Mouse (Mus musculus) c-Kit-positive CD71-negative TER-119-negative erythroid progenitor cells, embryonic 14.5 days (primary cell): ENCODE measurements at regions not wholly inside any gene's neighbourhood (a gene's known extent, or its start where the extent isn't known, plus 50 kb on each side); places are given as distances from the start of the nearest gene placed in this dataset.

Source experiments
- DNase-seq: peaks from one replicate; pipeline ENCODE4 v3.0.0-alpha.2; 2013; ENCODE audit warnings: low read depth

DNA sequence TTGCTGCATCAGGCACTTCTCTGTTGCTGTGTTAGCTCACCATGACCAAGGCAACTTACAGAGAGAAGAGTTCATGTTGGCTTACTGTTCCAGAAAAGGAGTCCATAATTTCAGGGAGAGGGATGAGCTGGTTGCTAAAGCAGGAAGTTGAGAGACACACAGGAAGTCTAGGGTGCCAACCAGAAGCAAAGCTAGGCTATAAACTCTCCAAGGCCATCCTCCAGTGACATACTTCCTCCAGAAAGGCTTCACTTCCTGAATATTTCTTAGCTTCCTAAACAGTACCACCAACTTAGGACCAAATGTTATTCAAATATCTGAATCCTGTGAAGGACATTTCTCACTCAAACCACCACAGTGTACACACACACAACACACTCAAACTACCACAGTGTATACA, 2010.6 kb downstream of the A830018L16Rik start:
- no peak for DNase-seq

DNA sequence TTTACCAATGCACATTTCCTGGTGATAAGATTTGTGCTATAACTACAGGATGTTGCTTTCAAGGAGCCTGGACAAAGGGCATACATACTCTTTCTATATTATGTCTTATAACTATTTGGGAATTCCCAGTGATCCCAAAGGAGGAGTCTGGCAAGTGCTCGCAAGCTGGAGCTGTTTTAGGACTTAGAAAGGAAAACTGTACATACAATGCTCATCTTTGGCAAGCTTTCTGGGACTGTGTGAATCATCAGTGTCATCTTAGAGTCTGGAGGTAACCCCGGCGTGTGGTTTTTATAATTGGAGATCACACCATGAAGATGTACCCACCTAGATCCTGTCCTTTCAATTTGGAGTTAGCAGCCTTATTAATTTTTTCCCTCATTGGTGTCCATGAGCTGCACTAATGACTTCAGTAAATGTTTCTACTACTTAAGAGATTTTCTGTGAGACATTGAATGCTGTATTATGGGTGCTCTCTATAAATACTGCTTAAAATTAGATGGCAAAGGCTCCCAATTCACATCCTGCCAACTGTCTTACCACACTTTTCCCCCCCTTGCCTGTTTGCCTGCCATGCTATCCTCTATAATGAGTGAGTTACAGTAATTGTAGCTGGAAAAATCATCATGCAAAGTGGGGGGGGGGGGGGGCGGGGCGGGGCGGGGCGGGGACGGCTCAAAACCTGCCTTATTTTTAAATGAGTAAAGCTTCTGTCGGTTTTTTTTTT, 2011.9 kb downstream of the A830018L16Rik start:
- no peak for DNase-seq

DNA sequence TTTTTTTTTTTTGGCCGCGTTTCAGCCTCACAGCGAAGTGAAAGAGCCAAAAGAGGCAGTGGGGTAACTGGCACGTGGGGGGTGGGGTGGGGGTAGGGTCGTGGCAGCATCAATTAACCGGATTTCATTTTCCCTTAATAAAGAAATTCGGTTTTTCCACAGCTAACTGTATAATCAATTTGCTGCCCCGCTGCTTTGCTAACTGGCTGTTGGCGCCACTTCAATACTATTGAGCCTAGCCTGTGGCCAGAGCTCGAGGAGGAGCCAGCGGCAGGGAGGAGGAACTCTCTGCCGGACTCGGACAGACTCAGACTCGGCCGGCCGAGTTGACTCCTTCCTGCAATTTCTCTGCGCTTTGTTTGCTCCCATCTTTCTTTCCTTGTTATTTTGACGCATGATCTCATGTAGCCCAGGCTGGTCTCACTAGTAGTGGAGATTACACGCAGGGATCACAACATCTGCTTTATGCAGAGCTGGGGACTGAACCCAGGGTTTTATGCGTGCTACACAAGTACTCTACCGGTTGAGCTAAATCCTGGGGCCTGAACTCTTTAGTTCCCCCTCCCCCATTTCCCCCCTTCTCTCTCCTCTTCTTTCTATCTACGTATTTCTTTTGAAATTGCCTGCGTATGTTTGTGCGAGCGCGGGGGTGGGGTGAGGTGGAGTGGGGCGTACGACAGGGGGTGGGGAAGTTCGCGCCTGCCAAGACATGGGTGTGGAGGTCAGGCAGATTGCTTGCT, 2012.6 kb downstream of the A830018L16Rik start:
- no peak for DNase-seq

DNA sequence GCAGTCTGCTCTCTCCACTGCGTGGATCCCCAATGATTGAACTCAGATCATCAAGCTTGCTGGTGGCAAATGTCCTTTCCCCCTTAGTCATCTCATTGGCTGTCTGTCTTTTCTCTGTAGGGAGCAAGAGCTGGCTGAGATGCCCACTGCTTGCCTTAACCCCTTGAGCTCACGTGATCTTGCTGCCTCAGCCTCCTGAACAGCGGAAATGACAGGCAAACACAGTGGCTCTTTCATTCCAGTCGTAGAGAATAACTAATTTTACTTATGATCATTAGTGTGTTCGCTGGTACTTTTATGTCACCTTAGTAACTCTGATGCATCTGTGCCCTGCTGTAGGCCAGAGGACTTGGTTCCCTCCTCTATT, 2013.1 kb downstream of the A830018L16Rik start:
- DNase-seq, result no peak

DNA sequence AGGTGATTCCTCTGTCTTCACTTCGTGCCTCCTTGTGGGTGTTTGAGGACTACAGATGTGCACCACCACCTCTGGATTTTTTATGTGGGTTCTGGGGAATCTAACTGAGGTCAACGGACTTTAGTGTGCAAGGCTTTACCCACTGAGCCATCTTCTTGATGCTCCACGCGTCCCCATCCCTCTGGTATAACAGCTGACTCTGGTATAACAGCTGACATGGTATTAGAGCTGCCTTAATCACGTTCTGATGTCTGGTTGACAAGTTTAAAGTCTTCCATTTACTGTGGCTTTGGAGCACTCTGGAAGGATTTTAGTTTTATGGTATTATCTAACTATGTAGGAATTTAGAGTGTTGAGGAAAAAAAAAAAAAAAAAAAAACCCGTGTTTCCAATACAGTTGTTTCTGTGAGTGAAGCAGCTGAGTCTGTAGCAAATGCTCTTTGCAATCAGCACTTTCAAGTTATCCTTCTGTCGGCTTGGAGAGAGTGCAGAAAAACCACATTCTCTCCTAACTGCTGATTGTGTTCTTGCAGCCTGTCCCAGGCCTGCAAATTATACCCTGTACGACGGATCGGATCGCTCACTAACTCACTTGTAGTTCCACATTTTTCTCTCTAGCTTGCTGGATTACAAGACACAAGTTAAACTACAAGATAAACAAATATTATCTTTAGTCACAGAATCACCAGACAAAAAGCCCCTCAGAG, 2013.7 kb downstream of the A830018L16Rik start:
- DNase-seq, result no peak

DNA sequence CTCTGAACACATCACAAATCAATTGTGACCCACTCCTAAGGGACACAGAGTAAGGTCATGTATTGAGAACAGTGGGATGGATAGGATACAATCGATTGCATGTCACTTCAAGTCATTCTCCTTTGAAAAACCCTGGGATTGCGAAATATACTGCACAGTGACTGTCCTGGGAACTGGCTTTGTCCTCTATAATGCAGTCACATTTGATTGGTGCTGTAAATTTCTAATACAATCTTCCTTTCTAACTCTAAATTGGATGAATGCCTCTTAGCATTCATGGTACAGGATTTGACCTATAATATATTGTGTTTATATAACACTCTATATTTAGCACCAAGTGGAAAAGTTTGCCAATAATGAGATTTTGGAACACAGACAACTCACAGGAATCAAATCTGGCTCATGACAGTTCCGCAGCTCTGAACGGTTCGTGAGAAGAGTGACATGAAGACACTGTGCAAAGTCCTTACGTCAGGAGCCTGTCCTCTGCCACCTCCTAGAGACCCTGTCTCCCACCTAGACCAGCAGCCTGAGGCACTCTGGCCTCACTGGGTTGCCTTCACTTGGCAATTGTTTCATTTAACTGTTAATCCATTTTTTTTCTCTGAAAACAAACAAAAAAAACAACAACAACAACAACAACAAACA, 2024.0 kb downstream of the A830018L16Rik start:
- no peak for DNase-seq

DNA sequence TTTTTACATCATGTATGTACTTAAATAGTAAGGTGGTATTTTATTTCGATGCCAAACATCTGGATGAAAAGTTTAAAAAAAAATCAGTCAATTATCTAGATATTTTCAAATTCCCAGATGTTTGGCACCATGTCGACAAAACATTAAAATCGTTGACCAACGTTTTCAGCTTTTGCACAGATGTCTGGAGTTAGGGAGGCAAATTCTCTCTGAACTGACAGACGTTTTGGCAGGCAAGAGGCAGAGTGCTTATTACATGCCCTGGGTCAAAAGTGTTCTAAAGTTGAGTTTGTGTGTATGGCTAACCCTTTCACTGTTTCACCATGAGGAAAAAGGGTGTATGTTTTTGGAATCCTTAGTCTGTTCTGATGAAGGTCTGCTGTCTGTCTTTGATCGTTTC, 2028.5 kb downstream of the A830018L16Rik start:
- no peak for DNase-seq

DNA sequence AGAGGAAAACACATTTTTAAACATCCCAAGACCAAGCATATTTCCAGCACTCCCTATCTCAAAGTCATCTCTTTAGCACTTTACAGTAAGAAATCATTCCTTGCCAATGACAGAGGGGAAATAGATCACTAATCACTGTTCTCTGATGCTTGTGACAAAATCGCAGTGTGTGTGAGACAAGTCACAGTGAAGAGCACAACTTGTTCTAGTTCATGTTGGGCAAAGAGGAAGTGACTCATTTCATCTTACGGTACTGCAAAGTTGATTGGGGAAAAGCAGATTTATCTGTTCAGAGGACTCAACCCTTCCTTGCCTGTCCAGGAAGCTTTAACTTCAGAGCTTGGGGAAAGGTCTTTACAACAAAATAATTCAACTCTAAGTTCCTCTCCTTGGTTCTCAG, 2040.6 kb downstream of the A830018L16Rik start:
- DNase-seq, result peak; percentile 16

DNA sequence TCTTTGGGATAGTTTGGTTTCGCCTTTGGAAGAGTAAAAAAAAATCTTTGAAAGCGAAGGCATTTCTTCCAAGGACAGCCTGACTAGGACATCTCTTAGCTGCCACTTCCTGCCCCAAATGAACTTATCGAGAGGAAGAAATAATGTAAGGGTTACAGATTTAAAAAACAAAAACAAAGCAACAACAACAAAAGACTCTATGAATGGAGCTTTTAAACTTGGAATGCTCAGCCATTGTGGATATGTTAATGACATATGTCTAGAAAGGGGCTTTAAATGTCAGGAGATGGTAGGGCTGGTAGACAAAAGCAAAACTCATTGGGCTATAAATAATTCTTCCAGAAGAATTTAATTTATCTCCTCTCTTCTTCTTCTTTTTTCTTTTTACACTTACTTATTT, 2041.7 kb downstream of the A830018L16Rik start:
- no peak for DNase-seq

DNA sequence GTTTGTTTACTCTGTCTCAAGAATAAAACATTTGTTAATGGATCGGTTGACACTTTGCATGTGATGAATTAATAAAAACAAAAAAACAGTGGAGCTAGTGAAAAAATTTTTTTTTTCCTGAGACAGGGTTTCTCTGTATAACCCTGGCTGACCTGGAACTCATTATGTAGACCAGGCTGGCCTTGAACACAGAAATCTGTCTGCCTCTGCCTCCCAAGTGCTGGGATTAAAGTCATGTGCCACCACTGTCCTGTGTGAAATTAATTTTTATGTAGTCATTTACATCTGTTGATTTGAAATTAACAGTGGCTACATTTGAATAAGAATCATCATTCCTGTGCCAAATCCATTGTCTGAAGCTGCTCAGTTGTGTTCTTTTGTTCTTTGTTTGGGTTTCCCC, 2050.4 kb downstream of the A830018L16Rik start:
- DNase-seq, result peak; percentile 20

DNA sequence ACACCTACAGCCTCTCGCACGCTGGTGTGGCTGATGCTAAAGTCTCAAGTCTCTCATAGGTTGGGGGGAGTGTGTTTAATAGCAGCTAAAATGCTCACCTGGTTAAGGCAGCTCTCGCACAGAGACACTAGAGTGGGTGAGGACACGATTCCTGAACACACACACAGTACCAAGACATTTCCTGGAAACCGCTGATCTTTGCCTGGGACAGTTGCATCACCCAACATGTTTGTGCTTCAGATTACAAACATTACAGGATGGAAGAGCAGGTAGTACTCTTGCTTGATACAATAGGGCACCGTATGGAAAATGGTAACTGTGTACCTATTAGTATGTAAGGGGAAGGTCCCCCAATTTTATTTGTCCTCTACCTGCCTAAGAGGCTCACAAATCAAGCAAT, 2053.3 kb downstream of the A830018L16Rik start:
- no peak for DNase-seq

DNA sequence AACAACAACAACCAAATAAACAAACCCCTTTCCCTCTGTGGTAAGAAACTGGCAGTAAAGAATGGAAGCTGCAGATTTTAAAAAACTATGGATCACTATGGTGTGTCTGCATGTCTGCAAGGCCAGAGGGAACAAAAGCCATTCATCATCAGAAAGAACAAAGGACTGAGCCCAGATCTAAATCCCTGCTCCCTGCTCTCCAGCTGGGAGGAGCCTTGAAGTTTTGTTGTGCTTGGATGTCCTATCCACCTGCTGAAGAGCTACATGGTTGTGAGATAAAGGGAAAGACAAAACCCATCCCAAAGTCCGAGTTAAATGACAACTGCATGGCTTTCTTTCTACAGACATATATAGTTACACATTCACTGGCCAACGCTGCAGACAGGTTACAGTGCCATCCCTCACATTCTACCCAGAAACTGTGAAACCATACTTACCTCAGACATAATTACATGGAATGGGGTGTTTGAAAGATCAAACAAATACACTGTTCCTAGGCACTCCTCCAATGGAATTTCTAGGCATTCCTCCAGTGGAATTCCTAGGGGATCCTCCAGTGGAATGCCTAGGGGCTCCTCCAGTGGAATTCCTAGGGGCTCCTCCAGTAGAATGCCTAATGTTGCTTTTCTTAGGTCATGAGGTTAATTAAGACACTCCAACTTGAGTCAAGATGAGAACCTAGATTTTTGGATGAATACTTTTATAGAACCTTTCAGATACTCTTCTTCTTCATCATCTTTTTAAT, 2054.2 kb downstream of the A830018L16Rik start:
- no peak for DNase-seq

DNA sequence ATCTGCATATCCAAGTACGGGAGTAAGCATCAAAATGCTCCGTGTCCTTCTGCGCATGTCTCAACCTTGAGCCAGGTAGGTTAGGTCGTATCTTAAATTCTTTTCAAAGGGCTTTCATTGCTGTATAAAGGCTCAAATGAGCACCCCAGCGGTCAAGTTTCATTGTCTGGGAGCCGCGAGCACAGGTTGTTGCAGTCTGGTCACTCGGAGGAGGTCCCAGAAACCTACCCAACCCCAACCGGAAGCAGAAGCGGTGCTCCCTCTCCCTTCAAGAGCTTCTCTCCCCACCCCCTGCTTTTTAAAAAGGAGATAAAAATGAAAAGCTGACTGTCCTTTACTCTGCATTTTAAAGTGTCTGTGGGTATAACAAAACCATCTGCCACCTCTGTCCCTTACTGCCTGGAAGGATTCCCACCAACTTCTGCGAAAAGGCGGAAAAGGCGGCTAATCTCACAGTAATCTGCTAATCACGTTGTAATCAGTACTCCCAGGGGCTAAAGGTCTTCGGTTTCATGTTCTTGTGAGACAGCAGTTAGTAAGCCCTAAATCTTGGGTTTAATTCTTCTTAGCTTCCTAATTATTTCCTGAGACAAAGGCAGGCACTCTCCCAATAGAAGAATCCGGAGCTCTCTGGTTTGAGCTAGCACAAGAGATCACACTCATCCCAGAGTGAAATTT, 2081.0 kb downstream of the A830018L16Rik start:
- no peak for DNase-seq

DNA sequence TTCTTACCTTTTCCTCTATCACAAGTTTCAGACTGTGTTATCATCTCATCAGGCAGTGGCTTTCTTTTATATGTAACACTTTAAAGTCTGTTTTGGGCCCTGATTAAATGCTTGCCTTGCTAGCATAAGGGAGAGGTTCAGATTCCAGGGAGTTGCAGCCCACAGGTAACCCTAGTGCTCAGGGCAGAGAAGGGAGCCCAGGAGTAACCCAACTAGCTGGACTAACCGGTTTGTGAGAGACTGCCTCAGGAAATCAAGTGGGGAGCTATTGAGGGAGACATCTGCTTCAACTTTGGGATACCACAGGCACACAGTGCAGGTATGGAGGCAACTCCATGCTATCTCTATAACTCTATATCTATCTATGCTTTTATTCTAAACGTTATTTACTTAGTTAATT, 2082.5 kb downstream of the A830018L16Rik start:
- DNase-seq, result no peak

DNA sequence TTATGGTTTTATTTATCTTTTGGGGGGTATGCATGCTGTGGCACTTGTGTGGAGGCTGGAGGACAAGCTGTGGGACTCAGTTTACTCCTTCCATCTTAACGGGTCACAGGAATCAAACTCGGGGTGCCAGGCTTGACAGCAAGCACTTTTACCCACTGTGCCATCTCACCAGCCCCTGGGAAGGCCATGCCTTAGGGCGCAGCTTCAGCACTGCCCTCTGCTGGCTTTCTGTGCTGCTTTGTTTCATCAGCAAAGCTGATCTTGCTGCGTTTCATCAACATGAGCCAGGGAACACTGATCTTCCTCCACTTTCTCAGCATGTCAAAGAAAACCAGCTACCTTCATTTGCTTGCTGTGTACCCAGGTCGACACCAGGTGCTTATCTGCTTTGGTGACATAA, 2086.6 kb downstream of the A830018L16Rik start:
- peak; percentile 14 for DNase-seq

DNA sequence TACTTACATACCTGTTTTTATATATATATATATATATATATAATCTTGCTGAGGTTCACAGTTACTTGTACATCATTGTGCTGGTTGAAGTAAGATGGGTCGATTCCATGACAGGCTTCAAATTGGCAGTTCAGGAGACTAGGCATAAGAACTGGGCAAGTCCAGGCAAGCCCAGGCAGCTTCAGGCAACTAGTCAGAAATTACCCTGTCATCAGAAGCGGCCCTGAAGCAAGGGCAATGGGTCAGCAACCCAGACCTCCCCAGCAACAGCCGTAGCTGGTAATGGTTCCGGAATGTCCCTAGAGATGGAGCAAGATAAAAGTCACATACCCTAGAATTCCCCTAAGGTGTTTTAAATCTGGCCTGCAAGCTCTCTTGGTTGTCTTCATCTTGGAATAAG, 2088.0 kb downstream of the A830018L16Rik start:
- DNase-seq, result no peak

DNA sequence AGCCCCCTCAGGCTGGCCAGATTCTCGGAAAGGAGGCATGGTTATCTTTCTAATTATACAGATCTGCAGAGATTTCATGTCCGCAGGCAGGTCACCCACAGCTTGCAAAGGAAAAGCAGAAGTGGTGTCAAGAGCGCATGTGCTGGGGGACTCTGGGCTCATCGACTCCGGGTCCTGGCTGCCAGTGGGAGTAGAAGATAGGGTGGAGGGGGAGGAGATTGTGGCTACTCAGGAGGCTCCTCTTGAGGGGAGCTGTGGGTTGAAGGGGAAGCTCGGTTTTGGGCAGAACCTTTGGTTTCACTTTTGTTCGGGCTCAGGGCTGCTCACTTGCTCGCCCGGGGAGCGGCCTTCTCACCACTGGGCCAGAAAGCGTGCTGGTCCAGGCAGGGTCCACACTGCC, 2099.9 kb downstream of the A830018L16Rik start:
- peak; percentile 42 for DNase-seq
